Mouse (Mus musculus) left cerebral cortex, postnatal 14 days (tissue): ENCODE measurements around the gene Krtap24-1. TPM values are rescaled to one million over a fixed set of nuclear protein-coding genes. Genes with fewer than 3 reads are reported as not detected.

Experiments used
- DNase-seq, 2 experiments: peaks; one replicate each; pipeline ENCODE4 v3.0.0; 2021 to 2022; ENCODE audit warnings: low spot score in 2 of 2, mixed read lengths in 1 of 2
- intact Hi-C: fragments of 180-260 bp; cut with DNase I; formaldehyde crosslinking; loops from one replicate; pipeline ENCODE4 v1.15.1; 2025
- total RNA-seq, 2 experiments: library from RNA; stranded (reverse); gene quantifications; 2 replicates each; pipeline ENCODE4 v1.2.3; 2021

Gene Krtap24-1
- total RNA-seq, 2 experiments from 2014 or later: not detected

GRCm38 (mm10) chr16:88569732-88570131 lies 42.3 kb downstream of the Krtap24-1 start:
- intact Hi-C loops: no loop called here
- DNase-seq: no peak

- DNase-seq: no peak
- intact Hi-C loops: no loop called here
Observed at GRCm38 (mm10) chr16:88569096-88569495, 43.0 kb downstream of the Krtap24-1 start.

DNA sequence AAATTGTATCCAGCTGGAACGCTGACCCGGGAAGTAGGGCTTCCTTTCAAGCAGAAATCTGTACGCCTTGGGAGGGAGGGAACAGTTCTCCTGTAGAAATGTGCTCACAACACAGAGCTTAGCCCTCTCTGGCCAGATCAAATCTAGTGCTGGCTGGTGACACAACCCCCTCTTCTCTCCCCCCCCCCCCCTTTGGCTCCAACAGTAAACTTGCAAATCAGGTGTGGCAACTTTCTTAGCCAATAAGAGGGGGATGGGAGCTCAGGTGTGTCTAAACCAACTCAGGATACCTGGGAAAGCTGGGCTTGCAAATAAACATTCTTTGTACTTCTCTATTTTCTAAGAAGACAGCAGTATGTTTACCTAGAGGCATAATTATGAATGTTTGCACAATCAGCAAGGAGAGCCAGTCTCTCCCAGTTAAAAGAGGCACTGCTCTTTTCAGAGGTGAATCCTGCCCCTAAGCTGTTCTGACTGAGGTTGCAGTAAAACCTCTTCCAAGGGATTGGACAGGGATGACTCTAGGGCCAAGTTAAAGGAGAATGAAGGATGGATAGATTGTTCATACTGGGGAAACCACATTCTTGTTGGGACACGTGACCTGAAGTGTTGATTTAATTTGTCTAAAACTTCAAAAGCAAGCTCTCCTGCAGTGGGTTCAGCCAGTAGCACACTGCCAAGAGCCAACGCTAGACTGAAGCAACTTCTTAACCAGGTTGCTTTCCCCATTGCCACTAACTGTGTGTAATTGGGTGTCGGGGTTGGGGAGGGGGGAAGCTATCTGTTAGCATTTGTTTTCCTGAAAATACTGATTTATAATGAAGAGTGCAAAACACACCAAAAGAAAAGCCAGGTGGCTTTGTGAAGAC lies 48.8 kb downstream of the Krtap24-1 start, which contains the start of gene Cldn8:
Cldn8 (minus strand) TSS at position 139 of the 869 bp plus-strand sequence.
- intact Hi-C loops: no loop called here
- no peak for DNase-seq

GRCm38 (mm10) chr16:88561617-88562164 lies 50.4 kb downstream of the Krtap24-1 start:
- no peak for DNase-seq
- intact Hi-C loops: no loop called here

Other genes starting within 250 kb of the Krtap24-1 start
- not detected for gene Cldn17, start 105.3 kb downstream of the Krtap24-1 start, total RNA-seq
- gene Cldn8, start 49.1 kb downstream of the Krtap24-1 start, total RNA-seq: not detected
- not detected for gene 2310079G19Rik, start 15.4 kb upstream of the Krtap24-1 start, total RNA-seq
- not detected for gene Krtap26-1, start 35.5 kb upstream of the Krtap24-1 start, total RNA-seq
- gene Krtap27-1, start 59.4 kb upstream of the Krtap24-1 start, total RNA-seq: not detected
- gene 2310061N02Rik, start 95.7 kb upstream of the Krtap24-1 start, total RNA-seq: not detected
- not detected for gene Krtap13-1, start 116.6 kb upstream of the Krtap24-1 start, total RNA-seq
- not detected for gene Krtap13, start 139.4 kb upstream of the Krtap24-1 start, total RNA-seq
- gene 2310034C09Rik, start 146.6 kb upstream of the Krtap24-1 start, total RNA-seq: not detected
- not detected for gene 2310057N15Rik, start 161.9 kb upstream of the Krtap24-1 start, total RNA-seq
- gene Gm5965, start 165.6 kb upstream of the Krtap24-1 start, total RNA-seq: not detected
- not detected for gene Gm20741, start 199.9 kb upstream of the Krtap24-1 start, total RNA-seq
- gene Krtap15, start 207.9 kb upstream of the Krtap24-1 start, total RNA-seq: not detected
- not detected for gene Krtap14, start 213.9 kb upstream of the Krtap24-1 start, total RNA-seq